In the genomic region with DNA sequence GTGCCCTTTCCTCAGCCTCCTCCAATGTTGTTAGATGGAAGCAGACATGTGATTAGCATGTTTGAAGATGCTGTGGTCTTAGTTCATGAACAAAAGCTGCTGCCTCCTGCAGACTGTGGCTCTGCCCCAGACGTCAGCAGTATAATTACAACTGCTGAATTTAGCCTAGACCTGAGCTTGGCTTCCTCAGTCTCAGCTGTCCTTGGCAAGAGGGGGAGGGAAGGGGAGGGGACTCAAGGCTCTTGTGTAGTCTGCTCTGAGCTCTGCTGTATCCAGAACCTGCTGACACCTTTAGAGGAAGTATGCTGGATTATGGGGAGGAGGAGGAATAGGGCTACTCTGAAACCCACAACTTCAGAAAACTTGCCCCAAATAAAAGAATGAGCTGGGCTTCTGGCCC, we compare ENCODE assay signal across 15 mouse cellular contexts.
DNase-seq lines count a peak whose midpoint lies in the region; ATAC-seq and TF ChIP-seq lines count a peak whose summit lies in the region.
"Had no signal": no experiment of that assay in that cellular context is flagged by ENCODE, and none has a peak within 500 bp of the region (broad histone marks: within the 10 kb centered on the region; RNA-seq: fewer than 3 reads in every experiment).

No protein-coding gene starts in this region.

- TF ChIP-seq CTCF in lung, adult 2 months (IDR thresholded peaks at IDR 0.05; ENCODE audit: insufficient read depth, low read length) = no peak

- TF ChIP-seq POLR2A in lung, adult 2 months (IDR thresholded peaks at IDR 0.05; ENCODE audit: borderline replicate concordance, extremely low read depth, low read depth, low read length) = no peak

- H3K9me3 ChIP-seq in lung, embryonic 15.5 days = no peaks in the 10 kb centered on the region
- H3K9me3 ChIP-seq in embryonic facial prominence, embryonic 14.5 days (ENCODE audit: control insufficient read depth, low read length) = no peaks in the 10 kb centered on the region
- H3K9me3 ChIP-seq: embryonic facial prominence, embryonic 12.5 days had no signal

- peak; percentile 35 for DNase-seq in gastrocnemius, adult 18-20 months (ENCODE audit: low spot score)
- no peak for DNase-seq in gastrocnemius, postnatal 4 days (ENCODE audit: low spot score in 2 of 2)
- DNase-seq in lung, adult 2 months = no peak
- peak; percentile 57 for DNase-seq in adrenal gland, adult 8-10 months
- DNase-seq in embryonic facial prominence, embryonic 14.5 days (ENCODE audit: low spot score) = peak; percentile 46
- no peak for DNase-seq in right cerebral cortex, postnatal 25 days
- no peak for DNase-seq in kidney, postnatal 10 days
- DNase-seq: cerebellum, adult 9-11 months; kidney, adult 11 months; left cerebral cortex, postnatal 4 days; liver, postnatal 0 days; midbrain, embryonic 14.5 days; spleen, adult 18-20 months had no signal

- no peaks in the 10 kb centered on the region for H3K36me3 ChIP-seq in lung, embryonic 15.5 days
- no peaks in the 10 kb centered on the region for H3K36me3 ChIP-seq in embryonic facial prominence, embryonic 14.5 days (ENCODE audit: control insufficient read depth, insufficient read depth, low read length)
- H3K36me3 ChIP-seq: embryonic facial prominence, embryonic 12.5 days had no signal

- ATAC-seq in lung, embryonic 15.5 days (ENCODE audit: borderline replicate concordance, extremely low read depth, low FRiP score, low TSS enrichment) = no peak
- ATAC-seq in embryonic facial prominence, embryonic 14.5 days (ENCODE audit: low read depth) = peak; percentile 71
- ATAC-seq: liver, postnatal 0 days had no signal

- H3K27me3 ChIP-seq in lung, embryonic 15.5 days = no peaks in the 10 kb centered on the region
- H3K27me3 ChIP-seq in embryonic facial prominence, embryonic 14.5 days (replicated peaks; ENCODE audit: control insufficient read depth, insufficient read depth, low read length) = no peaks in the 10 kb centered on the region
- H3K27me3 ChIP-seq: embryonic facial prominence, embryonic 12.5 days had no signal

- H3K4me3 ChIP-seq in lung, embryonic 15.5 days = no peak overlapping the region
- H3K4me3 ChIP-seq in lung, adult 2 months (replicated peaks; ENCODE audit: extremely low read depth, low read depth, low read length) = no peak overlapping the region
- H3K4me3 ChIP-seq in embryonic facial prominence, embryonic 14.5 days (ENCODE audit: low read depth, low read length) = no peak overlapping the region
- H3K4me3 ChIP-seq: embryonic facial prominence, embryonic 12.5 days had no signal

- peak overlapping the region; percentile 56 for H3K27ac ChIP-seq in lung, embryonic 15.5 days
- H3K27ac ChIP-seq in embryonic facial prominence, embryonic 14.5 days (replicated peaks; ENCODE audit: low read depth, low read length) = no peak overlapping the region
- H3K27ac ChIP-seq: embryonic facial prominence, embryonic 12.5 days had no signal

- H3K9ac ChIP-seq in lung, embryonic 15.5 days = no peak overlapping the region
- H3K9ac ChIP-seq in embryonic facial prominence, embryonic 14.5 days (ENCODE audit: low read depth, low read length) = no peak overlapping the region
- H3K9ac ChIP-seq: embryonic facial prominence, embryonic 12.5 days; liver, postnatal 0 days had no signal

- H3K4me2 ChIP-seq in lung, embryonic 15.5 days = no peak overlapping the region
- no peak overlapping the region for H3K4me2 ChIP-seq in embryonic facial prominence, embryonic 14.5 days (ENCODE audit: low read depth, low read length)
- H3K4me2 ChIP-seq: embryonic facial prominence, embryonic 12.5 days had no signal

- H3K4me1 ChIP-seq in lung, embryonic 15.5 days = peaks cover 5% of the 10 kb centered on the region; the same call in 1 of the 2 replicates
- H3K4me1 ChIP-seq in lung, adult 2 months (ENCODE audit: control insufficient read depth, insufficient read depth, low read length) = no peaks in the 10 kb centered on the region
- H3K4me1 ChIP-seq in embryonic facial prominence, embryonic 14.5 days (ENCODE audit: control insufficient read depth, insufficient read depth, low read length) = peaks cover 18% of the 10 kb centered on the region; the same call in 1 of the 2 replicates

- 35% methylated on average over 1 of the region's 1 CpGs for WGBS in lung, embryonic 15.5 days
- WGBS in lung, adult 2 months = 27% methylated on average over 1 of the region's 1 CpGs
- 13% methylated on average over 1 of the region's 1 CpGs for WGBS in embryonic facial prominence, embryonic 14.5 days

Comparison
In these comparisons a context has a peak if more than half of its experiments do, and no peak if none do; other contexts are left out.
1. DNase-seq: peak in gastrocnemius, adult 18-20 months (single experiment), adrenal gland, adult 8-10 months (single experiment) and embryonic facial prominence, embryonic 14.5 days (single experiment); none in gastrocnemius, postnatal 4 days (0 of 2), lung, adult 2 months (single experiment), right cerebral cortex, postnatal 25 days (single experiment) and kidney, postnatal 10 days (single experiment).